Mouse (Mus musculus): Measurements from ENCODE around the gene Kirrel3. TPM values are rescaled to one million over a fixed set of nuclear protein-coding genes. Genes with fewer than 3 reads are reported as not detected.

Kirrel3 gene
- 25.9 and 26.8 TPM in 2 replicates for polyA plus RNA-seq (2015; fragmentation: Nextera tagmentation; extraction: Ambion mirVana)

GRCm38 (mm10) chr9:34485759-34486431, at the start of gene Kirrel3:
Gene Kirrel3, plus strand, starts transcription at chr9:34485894.
- peaks cover 33% of the 10 kb centered on the region for H3K27me3 ChIP-seq
- under 1% methylated on average over 35 of the region's 35 CpGs for WGBS
- peak; percentile 71 for ATAC-seq (ENCODE audit: low read depth)
- H3K27ac ChIP-seq (replicated peaks) = peak within 1 kb of the TSS; percentile 57
- H3K4me3 ChIP-seq = peak within 1 kb of the TSS; percentile 46
- peak within 1 kb of the TSS; percentile 62 for H3K4me2 ChIP-seq
- peak within 1 kb of the TSS; percentile 67 for H3K9ac ChIP-seq
- H3K36me3 ChIP-seq = no peaks in the 10 kb centered on the region
- peaks cover 47% of the 10 kb centered on the region for H3K4me1 ChIP-seq (replicated peaks)
- H3K9me3 ChIP-seq = no peaks in the 10 kb centered on the region

DNA sequence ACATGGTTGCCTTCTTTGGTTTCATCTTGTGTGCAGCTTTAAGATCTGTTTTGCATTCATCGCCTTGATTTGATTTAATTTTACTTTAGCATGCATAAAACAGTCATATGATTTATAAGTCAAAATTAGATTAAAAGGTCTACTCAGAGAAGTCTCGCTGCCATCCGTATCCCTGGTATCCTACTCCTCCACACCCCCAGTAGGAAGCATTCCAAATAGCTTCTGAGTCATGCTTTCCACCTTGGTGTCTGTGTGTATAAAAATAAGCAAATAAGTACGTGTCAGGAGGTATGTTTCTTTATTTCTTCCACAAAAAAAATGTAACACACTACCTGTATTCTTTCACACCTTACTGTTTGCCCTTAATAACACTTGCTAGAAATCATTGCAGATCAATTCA, 45.0 kb upstream of the Kirrel3 start:
- ATAC-seq (ENCODE audit: low read depth) = no peak
- no peak overlapping the region for H3K9ac ChIP-seq
- no peaks in the 10 kb centered on the region for H3K9me3 ChIP-seq
- no peak overlapping the region for H3K4me3 ChIP-seq
- H3K36me3 ChIP-seq = no peaks in the 10 kb centered on the region
- no peaks in the 10 kb centered on the region for H3K4me1 ChIP-seq (replicated peaks)
- no peak overlapping the region for H3K27ac ChIP-seq (replicated peaks)
- 86% methylated on average over 4 of the region's 4 CpGs for WGBS
- H3K27me3 ChIP-seq = no peaks in the 10 kb centered on the region
- H3K4me2 ChIP-seq = no peak overlapping the region

GRCm38 (mm10) chr9:34443950-34444349, 41.7 kb upstream of the Kirrel3 start:
- no peaks in the 10 kb centered on the region for H3K36me3 ChIP-seq
- H3K4me1 ChIP-seq (replicated peaks) = peaks cover 10% of the 10 kb centered on the region; the same call in 1 of the 2 replicates
- H3K4me3 ChIP-seq = no peak overlapping the region
- H3K4me2 ChIP-seq = no peak overlapping the region
- H3K9me3 ChIP-seq = no peaks in the 10 kb centered on the region
- no peaks in the 10 kb centered on the region for H3K27me3 ChIP-seq
- H3K9ac ChIP-seq = no peak overlapping the region
- ATAC-seq (ENCODE audit: low read depth) = no peak
- H3K27ac ChIP-seq (replicated peaks) = no peak overlapping the region
- 76% methylated on average over 4 of the region's 4 CpGs for WGBS

- Histone ChIP-seq H3K36me3 (no peaks in the 10 kb centered on the region), H3K27ac (replicated peaks) (no peak overlapping the region; the same call in 1 of the 2 replicates), H3K9ac (no peak overlapping the region), H3K9me3 (0 out of 2 replicates have a peak, but pooled peaks cover 2% of the 10 kb centered on the region), H3K4me3 (no peak overlapping the region), H3K4me2 (no peak overlapping the region), H3K4me1 (replicated peaks) (peaks cover 10% of the 10 kb centered on the region; the same call in 1 of the 2 replicates), H3K27me3 (no peaks in the 10 kb centered on the region)
- ATAC-seq (ENCODE audit: low read depth) = 0 out of 2 replicates have a peak, but pooled peaks have one; percentile 23
- WGBS = 64% methylated on average over 15 of the region's 15 CpGs
Measured at GRCm38 (mm10) chr9:34446497-34447350, 39.0 kb upstream of the Kirrel3 start.

GRCm38 (mm10) chr9:34447736-34448135, 38.0 kb upstream of the Kirrel3 start:
- no peak overlapping the region for H3K4me2 ChIP-seq
- no peak overlapping the region; the same call in 1 of the 2 replicates for H3K27ac ChIP-seq (replicated peaks)
- H3K9ac ChIP-seq = no peak overlapping the region
- H3K4me3 ChIP-seq = no peak overlapping the region
- H3K36me3 ChIP-seq = no peaks in the 10 kb centered on the region
- 0 out of 2 replicates have a peak, but pooled peaks cover 2% of the 10 kb centered on the region for H3K9me3 ChIP-seq
- no peaks in the 10 kb centered on the region for H3K27me3 ChIP-seq
- WGBS = 88% methylated on average over 2 of the region's 2 CpGs
- peaks cover 10% of the 10 kb centered on the region; the same call in 1 of the 2 replicates for H3K4me1 ChIP-seq (replicated peaks)
- no peak for ATAC-seq (ENCODE audit: low read depth)

GRCm38 (mm10) chr9:34448467-34448866, 37.2 kb upstream of the Kirrel3 start:
- H3K4me2 ChIP-seq = no peak overlapping the region
- no peak overlapping the region for H3K27ac ChIP-seq (replicated peaks)
- no peaks in the 10 kb centered on the region for H3K36me3 ChIP-seq
- H3K4me1 ChIP-seq (replicated peaks) = peaks cover 10% of the 10 kb centered on the region; the same call in 1 of the 2 replicates
- WGBS = 86% methylated on average over 4 of the region's 4 CpGs
- 0 out of 2 replicates have a peak, but pooled peaks cover 2% of the 10 kb centered on the region for H3K9me3 ChIP-seq
- H3K27me3 ChIP-seq = no peaks in the 10 kb centered on the region
- no peak for ATAC-seq (ENCODE audit: low read depth)
- no peak overlapping the region for H3K9ac ChIP-seq
- no peak overlapping the region for H3K4me3 ChIP-seq

DNA sequence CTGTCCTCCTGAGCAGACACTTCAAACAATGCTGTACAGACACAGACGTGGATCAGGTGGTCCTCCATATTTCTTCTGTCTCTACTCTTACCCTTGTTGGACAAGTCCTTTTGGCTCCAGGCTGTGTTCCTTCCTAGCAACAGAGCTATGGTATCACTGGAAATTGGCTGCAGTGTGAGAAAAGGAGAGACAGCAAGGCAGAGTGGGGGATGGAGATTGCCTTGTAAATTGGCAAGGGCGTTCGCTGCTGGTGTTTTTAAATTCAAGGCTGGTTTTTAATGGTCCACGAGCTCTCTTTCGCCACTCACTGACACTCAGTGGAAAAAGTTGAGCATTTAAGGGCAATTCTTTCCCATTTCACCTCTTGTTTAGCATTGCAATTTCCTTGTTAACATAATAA, 27.5 kb upstream of the Kirrel3 start:
- no peaks in the 10 kb centered on the region for H3K27me3 ChIP-seq
- H3K4me2 ChIP-seq = no peak overlapping the region
- no peak overlapping the region for H3K9ac ChIP-seq
- no peaks in the 10 kb centered on the region for H3K9me3 ChIP-seq
- WGBS = 65% methylated on average over 5 of the region's 5 CpGs
- no peaks in the 10 kb centered on the region for H3K4me1 ChIP-seq (replicated peaks)
- H3K4me3 ChIP-seq = no peak overlapping the region
- no peak for ATAC-seq (ENCODE audit: low read depth)
- H3K27ac ChIP-seq (replicated peaks) = no peak overlapping the region
- no peaks in the 10 kb centered on the region for H3K36me3 ChIP-seq

- Histone ChIP-seq H3K4me3 (no peak overlapping the region), H3K9ac (no peak overlapping the region), H3K4me1 (replicated peaks) (no peaks in the 10 kb centered on the region), H3K27ac (replicated peaks) (no peak overlapping the region), H3K9me3 (no peaks in the 10 kb centered on the region), H3K4me2 (no peak overlapping the region), H3K27me3 (no peaks in the 10 kb centered on the region), H3K36me3 (no peaks in the 10 kb centered on the region)
- WGBS = 80% methylated on average over 5 of the region's 5 CpGs
- no peak for ATAC-seq (ENCODE audit: low read depth)
Measured at GRCm38 (mm10) chr9:34459968-34460367, 25.7 kb upstream of the Kirrel3 start.

GRCm38 (mm10) chr9:34463666-34464065, 22.0 kb upstream of the Kirrel3 start:
- Histone ChIP-seq H3K4me1 (replicated peaks) (no peaks in the 10 kb centered on the region), H3K27ac (replicated peaks) (no peak overlapping the region), H3K4me2 (no peak overlapping the region), H3K36me3 (no peaks in the 10 kb centered on the region), H3K9me3 (no peaks in the 10 kb centered on the region), H3K9ac (no peak overlapping the region), H3K27me3 (no peaks in the 10 kb centered on the region), H3K4me3 (no peak overlapping the region)
- WGBS = 56% methylated on average over 2 of the region's 2 CpGs
- no peak for ATAC-seq (ENCODE audit: low read depth)

GRCm38 (mm10) chr9:34466058-34466457, 19.6 kb upstream of the Kirrel3 start:
- Histone ChIP-seq H3K27me3 (no peaks in the 10 kb centered on the region), H3K36me3 (no peaks in the 10 kb centered on the region), H3K4me2 (no peak overlapping the region), H3K9ac (no peak overlapping the region), H3K4me1 (replicated peaks) (no peaks in the 10 kb centered on the region), H3K27ac (replicated peaks) (no peak overlapping the region), H3K9me3 (no peaks in the 10 kb centered on the region), H3K4me3 (no peak overlapping the region)
- no peak for ATAC-seq (ENCODE audit: low read depth)
- WGBS = 77% methylated on average over 3 of the region's 3 CpGs

DNA sequence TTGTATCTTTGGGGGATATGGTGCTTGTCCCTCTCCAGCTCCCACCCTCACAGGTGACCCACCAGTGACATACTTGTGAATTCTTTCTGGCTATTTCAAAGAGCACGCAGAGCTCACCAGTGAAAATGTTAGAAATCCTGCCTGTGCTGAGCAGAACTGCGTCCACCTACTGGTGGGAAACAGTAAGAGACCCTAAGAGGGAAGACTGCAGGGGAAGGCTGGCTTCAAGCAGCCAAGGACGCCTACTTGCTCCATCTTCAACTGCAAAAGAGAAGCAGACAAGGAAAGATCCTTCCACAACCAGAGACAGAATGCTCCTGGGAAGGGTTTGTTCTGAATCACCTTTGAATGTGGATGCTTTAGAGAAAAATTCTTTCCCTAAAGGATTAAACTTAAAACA, 16.5 kb upstream of the Kirrel3 start:
- 90% methylated on average over 3 of the region's 3 CpGs for WGBS
- Histone ChIP-seq H3K9ac (no peak overlapping the region), H3K27me3 (no peaks in the 10 kb centered on the region), H3K4me2 (no peak overlapping the region), H3K9me3 (no peaks in the 10 kb centered on the region), H3K4me3 (no peak overlapping the region), H3K4me1 (replicated peaks) (no peaks in the 10 kb centered on the region), H3K36me3 (no peaks in the 10 kb centered on the region), H3K27ac (replicated peaks) (no peak overlapping the region)
- no peak for ATAC-seq (ENCODE audit: low read depth)

- no peaks in the 10 kb centered on the region for H3K36me3 ChIP-seq
- WGBS = 50% methylated on average over 5 of the region's 5 CpGs
- H3K4me1 ChIP-seq (replicated peaks) = no peaks in the 10 kb centered on the region
- no peak overlapping the region for H3K9ac ChIP-seq
- H3K4me2 ChIP-seq = no peak overlapping the region
- no peak overlapping the region for H3K4me3 ChIP-seq
- no peaks in the 10 kb centered on the region for H3K27me3 ChIP-seq
- H3K9me3 ChIP-seq = no peaks in the 10 kb centered on the region
- no peak overlapping the region for H3K27ac ChIP-seq (replicated peaks)
- ATAC-seq (ENCODE audit: low read depth) = no peak
Measured at GRCm38 (mm10) chr9:34476206-34476605, 9.5 kb upstream of the Kirrel3 start.
